Comparison of ENCODE assay signal across 8 mouse cellular contexts in genomic region chr10:4107661-4108338, GRCm38 (mm10).
A peak's percentile ranks its signal among the peaks of the same experiment; 100 is the strongest.
DNase-seq lines count a peak whose midpoint lies in the region; ATAC-seq and TF ChIP-seq lines count a peak whose summit lies in the region.

No protein-coding gene starts in this region.

- no peaks in the 10 kb centered on the region for H3K36me3 ChIP-seq in intestine, postnatal 0 days (ENCODE audit: control insufficient read depth, insufficient read depth)
- H3K36me3 ChIP-seq in stomach, embryonic 15.5 days: no peaks in the 10 kb centered on the region

- no peaks in the 10 kb centered on the region for H3K27me3 ChIP-seq in intestine, postnatal 0 days (replicated peaks; ENCODE audit: control insufficient read depth, insufficient read depth, low read length)
- no peaks in the 10 kb centered on the region for H3K27me3 ChIP-seq in stomach, embryonic 15.5 days (replicated peaks)

- peak overlapping the region; percentile 46; the same call in 1 of the 2 replicates for H3K27ac ChIP-seq in intestine, postnatal 0 days (ENCODE audit: low read depth, low read length)
- H3K27ac ChIP-seq in stomach, embryonic 15.5 days: peak overlapping the region; percentile 81

- no peak overlapping the region for H3K4me3 ChIP-seq in intestine, postnatal 0 days (ENCODE audit: low read depth, low read length)
- H3K4me3 ChIP-seq in lung, adult 2 months (replicated peaks; ENCODE audit: extremely low read depth, low read depth, low read length): no peak overlapping the region
- H3K4me3 ChIP-seq in stomach, embryonic 15.5 days (replicated peaks): no peak overlapping the region

- H3K4me2 ChIP-seq in intestine, postnatal 0 days (replicated peaks; ENCODE audit: low read depth): no peak overlapping the region
- H3K4me2 ChIP-seq in stomach, embryonic 15.5 days: no peak overlapping the region

- TF ChIP-seq POLR2A in lung, adult 2 months (IDR thresholded peaks at IDR 0.05; ENCODE audit: borderline replicate concordance, extremely low read depth, low read depth, low read length): no peak

- TF ChIP-seq CTCF in intestine, postnatal 0 days (IDR thresholded peaks at IDR 0.05; ENCODE audit: low read depth): peak; percentile 58
- peak; percentile 19; the same call in 1 of the 2 replicates for TF ChIP-seq CTCF in lung, adult 2 months (IDR thresholded peaks at IDR 0.05; ENCODE audit: insufficient read depth, low read length)

- ATAC-seq in intestine, postnatal 0 days: peak; percentile 78
- peak; percentile 49 for ATAC-seq in stomach, embryonic 15.5 days (ENCODE audit: insufficient read depth, low FRiP score, low read depth)

- WGBS in intestine, postnatal 0 days: 17% methylated on average over 7 of the region's 7 CpGs
- WGBS in lung, adult 2 months: 38% methylated on average over 7 of the region's 7 CpGs
- 25% methylated on average over 7 of the region's 7 CpGs for WGBS in stomach, embryonic 15.5 days

- peak; percentile 43 for DNase-seq in urinary bladder, postnatal 14 days (ENCODE audit: low spot score)
- DNase-seq in urinary bladder, adult 18-20 months (ENCODE audit: low spot score in 2 of 2): no peak
- peak; percentile 99 for DNase-seq in heart, adult 11 months
- no peak for DNase-seq in lung, adult 2 months
- no peak for DNase-seq in layer of hippocampus, adult 8-10 months (ENCODE audit: low spot score in 2 of 2)
- no peak for DNase-seq in layer of hippocampus, adult 9-10 months (ENCODE audit: low spot score)

- no peak overlapping the region for H3K9ac ChIP-seq in intestine, postnatal 0 days (ENCODE audit: low read depth, low read length)
- no peak overlapping the region for H3K9ac ChIP-seq in stomach, embryonic 15.5 days

- peaks cover 9% of the 10 kb centered on the region; the same call in 1 of the 2 replicates for H3K4me1 ChIP-seq in intestine, postnatal 0 days (replicated peaks; ENCODE audit: control insufficient read depth, insufficient read depth, low read length)
- H3K4me1 ChIP-seq in lung, adult 2 months (ENCODE audit: control insufficient read depth, insufficient read depth, low read length): peaks cover 17% of the 10 kb centered on the region
- H3K4me1 ChIP-seq in stomach, embryonic 15.5 days: peaks cover 40% of the 10 kb centered on the region

- no peaks in the 10 kb centered on the region for H3K9me3 ChIP-seq in intestine, postnatal 0 days (ENCODE audit: control insufficient read depth)
- no peaks in the 10 kb centered on the region for H3K9me3 ChIP-seq in stomach, embryonic 15.5 days

Comparison
In these comparisons a context has a peak if more than half of its experiments do, and no peak if none do; other contexts are left out.
1. DNase-seq: peak in urinary bladder, postnatal 14 days (single experiment) and heart, adult 11 months (single experiment); none in urinary bladder, adult 18-20 months (0 of 2), lung, adult 2 months (single experiment), layer of hippocampus, adult 8-10 months (0 of 2) and layer of hippocampus, adult 9-10 months (single experiment).